Mouse (Mus musculus) layer of hippocampus, adult 2 months (tissue): ENCODE measurements around the gene Pkp3. TPM values are rescaled to one million over a fixed set of nuclear protein-coding genes. Genes with fewer than 3 reads are reported as not detected.

Source experiments
- DNase-seq, 2 experiments: peaks; one replicate each; pipeline ENCODE4 v3.0.0; 2022; ENCODE audit warnings: low spot score in 2 of 2
- H3K27ac ChIP-seq: fragments of 200-600 bp; 2 replicates; pipeline ENCODE4 v1.8.1; 2022
- H3K4me3 ChIP-seq: fragments of 200-600 bp; 2 replicates; pipeline ENCODE4 v1.8.1; 2022; ENCODE audit warnings: mild to moderate bottlenecking
- CTCF ChIP-seq: fragments of 200-600 bp; conservative IDR thresholded peaks from 2 replicates; pipeline ENCODE4 v1.8.1; 2022; ENCODE audit warnings: antibody characterized with exemption, mild to moderate bottlenecking, moderate library complexity
- total RNA-seq, 2 experiments: library from RNA; stranded (reverse); gene quantifications; 2 replicates each; pipeline ENCODE4 v1.2.3; 2021

Gene Pkp3
- total RNA-seq, 2 experiments from 2014 or later: not detected

DNA sequence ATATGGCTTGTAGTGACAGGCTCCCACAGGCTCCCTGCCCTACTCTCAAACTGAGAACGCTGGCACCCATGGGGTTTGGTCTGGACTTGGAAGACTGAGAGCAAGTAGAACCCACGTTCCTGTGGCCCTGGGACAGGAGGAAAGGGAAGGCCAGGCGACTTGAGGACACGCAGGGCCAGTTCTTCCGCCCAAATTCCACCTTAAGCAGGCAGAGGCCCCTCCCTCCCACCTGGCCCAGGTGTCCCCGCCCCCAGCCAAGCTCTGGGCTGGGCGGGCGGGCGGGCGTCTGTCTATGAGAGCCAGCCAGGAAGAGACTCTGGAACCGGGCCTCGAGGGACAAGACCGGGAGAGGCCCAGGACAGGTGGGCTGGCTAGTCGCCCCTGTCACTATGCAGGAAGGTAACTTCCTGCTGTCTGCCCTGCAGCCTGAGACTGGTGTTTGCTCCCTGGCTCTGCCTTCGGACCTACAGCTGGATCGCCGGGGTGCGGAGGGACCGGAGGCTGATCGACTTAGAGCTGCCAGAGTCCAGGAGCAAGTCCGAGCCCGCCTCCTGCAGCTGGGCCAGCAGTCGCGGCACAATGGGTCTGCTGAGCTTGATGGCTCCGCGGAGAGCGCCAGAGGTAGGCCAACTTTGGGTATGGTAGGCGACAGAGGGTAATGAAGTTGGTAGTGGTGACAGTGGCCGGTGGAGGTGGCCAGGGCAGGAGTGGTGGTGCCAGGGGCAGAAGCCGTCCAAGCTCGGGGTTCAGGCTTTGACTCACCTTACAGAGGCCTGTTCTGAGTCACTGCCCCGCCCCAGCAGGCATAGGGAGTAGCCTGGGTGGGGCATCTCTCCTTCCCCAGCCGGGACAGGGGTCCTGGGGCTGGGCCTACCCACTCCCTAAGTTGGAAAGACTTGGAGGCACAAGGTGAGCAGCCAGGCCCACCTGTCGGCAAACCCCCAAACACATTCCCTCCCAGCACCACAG is 1.7 kb downstream of the Pkp3 start:
- no peak overlapping the region for H3K27ac ChIP-seq
- H3K4me3 ChIP-seq: no peak overlapping the region
- no peak for DNase-seq
- TF ChIP-seq CTCF: no peak

DNA sequence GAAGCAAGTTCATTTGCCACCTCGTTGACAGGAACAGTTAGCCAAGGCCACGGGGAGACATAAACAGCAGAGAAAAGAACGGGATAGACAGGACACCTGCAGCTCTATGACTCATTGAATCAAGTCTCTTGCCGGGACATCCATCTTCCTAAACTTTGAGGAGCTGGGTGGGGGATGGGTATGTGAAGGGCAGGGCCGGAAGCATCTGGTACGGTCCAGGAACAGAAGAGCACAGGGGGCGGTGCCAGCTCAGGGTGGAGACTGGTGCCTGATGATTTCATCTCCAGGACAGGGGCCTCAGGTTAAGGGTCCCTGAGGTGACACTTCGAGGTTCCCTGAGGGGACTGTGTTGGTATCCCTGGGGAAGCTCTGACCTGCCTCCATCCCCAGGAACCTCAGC is 9.9 kb downstream of the Pkp3 start:
- TF ChIP-seq CTCF: no peak
- no peak for DNase-seq
- no peak overlapping the region for H3K27ac ChIP-seq
- no peak overlapping the region for H3K4me3 ChIP-seq

DNA sequence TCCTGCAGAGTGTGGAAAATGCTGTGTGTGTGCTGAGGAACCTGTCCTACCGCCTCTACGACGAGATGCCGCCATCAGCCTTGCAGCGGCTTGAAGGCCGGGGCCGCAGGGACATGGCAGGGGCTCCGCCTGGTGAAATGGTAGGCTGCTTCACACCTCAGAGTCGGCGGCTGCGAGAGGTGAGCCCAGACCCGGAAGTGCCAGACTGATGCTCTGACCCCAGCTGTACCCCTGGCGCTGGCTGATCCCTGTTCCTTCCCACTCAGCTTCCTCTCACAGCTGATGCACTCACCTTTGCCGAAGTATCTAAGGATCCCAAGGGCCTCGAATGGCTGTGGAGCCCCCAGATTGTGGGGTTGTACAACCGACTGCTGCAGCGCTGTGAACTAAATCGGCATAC is 10.5 kb downstream of the Pkp3 start:
- Histone ChIP-seq H3K27ac (no peak overlapping the region), H3K4me3 (no peak overlapping the region)
- no peak for TF ChIP-seq CTCF
- DNase-seq: no peak

DNA sequence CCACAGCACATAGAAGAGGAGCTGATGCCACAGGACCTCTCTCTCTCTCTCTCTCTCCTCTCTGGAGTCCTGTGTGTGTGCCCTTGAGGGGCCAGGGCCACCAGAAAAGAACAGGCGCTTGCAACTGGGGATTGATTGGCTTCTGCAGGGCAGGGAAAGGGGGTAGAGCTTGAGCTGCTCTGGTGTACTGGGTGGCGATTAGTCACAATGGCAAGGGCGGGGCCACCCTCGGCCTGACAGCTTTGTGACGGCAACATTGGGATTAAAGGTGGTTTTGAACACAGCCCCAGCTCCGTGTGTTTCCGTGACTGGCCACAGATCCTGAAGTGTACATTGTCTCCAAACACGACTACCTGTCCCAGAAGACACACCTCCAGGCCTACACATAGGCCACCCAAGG is 12.2 kb downstream of the Pkp3 start:
- no peak for DNase-seq
- H3K4me3 ChIP-seq: no peak overlapping the region
- no peak for TF ChIP-seq CTCF
- no peak overlapping the region for H3K27ac ChIP-seq

DNA sequence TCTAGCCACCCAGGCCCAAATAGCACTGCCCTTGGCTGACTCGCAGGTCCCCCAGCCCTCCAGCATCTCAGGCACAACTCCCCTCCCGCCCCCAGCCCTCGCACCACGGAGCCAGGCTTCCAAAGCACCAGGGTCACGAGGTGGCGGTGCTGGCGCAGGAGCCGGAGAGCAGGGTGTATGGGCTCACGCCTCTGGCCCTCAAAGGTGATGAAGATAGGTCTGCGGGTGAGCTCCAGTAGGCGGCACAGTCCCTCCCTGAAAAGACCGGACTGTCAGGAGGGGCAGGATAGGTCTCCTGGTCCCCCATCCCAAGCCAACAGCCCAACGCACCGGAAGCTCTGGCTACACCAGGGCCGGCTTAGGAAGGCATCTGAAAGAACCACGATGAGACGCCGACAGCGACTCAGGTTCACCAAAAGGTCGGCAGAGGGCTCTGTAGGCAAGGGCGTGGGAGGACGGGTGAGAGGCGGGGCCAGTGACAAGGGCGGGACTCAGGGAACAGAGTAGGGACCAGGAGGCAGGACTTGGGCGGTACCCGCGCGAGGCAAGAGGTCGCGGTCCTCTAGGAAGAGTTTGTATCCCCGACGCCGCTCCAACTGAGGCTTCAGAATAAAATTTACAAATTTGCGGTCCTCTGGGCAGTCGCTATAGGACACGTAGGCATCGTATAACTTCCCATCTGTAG is 14.2 kb downstream of the Pkp3 start:
- peak; percentile 68 for TF ChIP-seq CTCF
- peak overlapping the region; percentile 29; the same call in 1 of the 2 replicates for H3K4me3 ChIP-seq
- no peak overlapping the region for H3K27ac ChIP-seq
- peak in 1 of 2 experiments; percentile 43 for DNase-seq

- H3K27ac ChIP-seq: no peak overlapping the region
- no peak overlapping the region for H3K4me3 ChIP-seq
- DNase-seq: no peak
- TF ChIP-seq CTCF: no peak
Measured at GRCm38 (mm10) chr7:141093950-141094349, 15.9 kb downstream of the Pkp3 start.

DNA sequence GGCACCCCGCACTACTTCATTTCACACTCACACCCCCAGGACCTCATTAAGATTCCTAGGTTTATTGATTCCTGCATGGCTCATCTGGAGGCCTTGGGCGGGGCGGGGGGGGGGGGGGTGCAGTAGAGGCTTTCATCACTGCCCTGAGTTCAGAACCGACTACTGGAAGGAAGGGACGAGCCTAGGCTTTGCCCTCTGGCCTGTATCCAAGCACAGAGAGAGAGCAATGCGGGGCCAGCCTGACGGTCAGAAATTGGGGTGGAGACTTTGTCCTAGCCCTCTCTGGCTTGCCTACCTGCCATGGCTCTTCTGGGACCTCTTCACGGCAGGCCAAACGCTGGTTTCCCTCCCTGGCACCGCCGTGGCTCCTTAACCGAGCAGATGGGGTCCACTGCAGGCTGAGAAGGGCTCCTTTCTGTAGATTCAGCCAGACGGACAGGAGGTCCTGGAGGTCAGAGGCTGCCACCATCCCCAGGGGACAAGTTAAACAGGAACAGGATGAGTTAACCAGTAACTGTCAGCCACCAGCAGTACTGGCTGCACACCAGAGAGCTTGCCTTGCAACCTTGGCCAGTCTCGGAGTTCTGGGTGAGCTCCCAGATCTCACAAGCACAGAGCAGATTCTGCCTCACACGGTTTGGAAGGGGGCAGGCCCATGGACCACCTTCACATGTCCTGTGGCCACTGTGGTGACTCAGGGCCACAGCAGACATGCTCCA is 16.6 kb downstream of the Pkp3 start:
- TF ChIP-seq CTCF: no peak
- no peak for DNase-seq
- H3K4me3 ChIP-seq: no peak overlapping the region
- no peak overlapping the region for H3K27ac ChIP-seq

- no peak for TF ChIP-seq CTCF
- no peak for DNase-seq
- Histone ChIP-seq H3K4me3 (no peak overlapping the region), H3K27ac (no peak overlapping the region; the same call in 1 of the 2 replicates)
Measured at GRCm38 (mm10) chr7:141096021-141096420, 18.0 kb downstream of the Pkp3 start.

GRCm38 (mm10) chr7:141096649-141097056 is 18.6 kb downstream of the Pkp3 start:
- TF ChIP-seq CTCF: peak; percentile 31
- Histone ChIP-seq H3K27ac (0 out of 2 replicates have a peak overlapping the region, but pooled peaks have one; percentile 4), H3K4me3 (no peak overlapping the region)
- no peak for DNase-seq

GRCm38 (mm10) chr7:141097177-141097576 is 19.2 kb downstream of the Pkp3 start:
- Histone ChIP-seq H3K27ac (0 out of 2 replicates have a peak overlapping the region, but pooled peaks have one; percentile 4), H3K4me3 (no peak overlapping the region)
- TF ChIP-seq CTCF: no peak
- DNase-seq: no peak

DNA sequence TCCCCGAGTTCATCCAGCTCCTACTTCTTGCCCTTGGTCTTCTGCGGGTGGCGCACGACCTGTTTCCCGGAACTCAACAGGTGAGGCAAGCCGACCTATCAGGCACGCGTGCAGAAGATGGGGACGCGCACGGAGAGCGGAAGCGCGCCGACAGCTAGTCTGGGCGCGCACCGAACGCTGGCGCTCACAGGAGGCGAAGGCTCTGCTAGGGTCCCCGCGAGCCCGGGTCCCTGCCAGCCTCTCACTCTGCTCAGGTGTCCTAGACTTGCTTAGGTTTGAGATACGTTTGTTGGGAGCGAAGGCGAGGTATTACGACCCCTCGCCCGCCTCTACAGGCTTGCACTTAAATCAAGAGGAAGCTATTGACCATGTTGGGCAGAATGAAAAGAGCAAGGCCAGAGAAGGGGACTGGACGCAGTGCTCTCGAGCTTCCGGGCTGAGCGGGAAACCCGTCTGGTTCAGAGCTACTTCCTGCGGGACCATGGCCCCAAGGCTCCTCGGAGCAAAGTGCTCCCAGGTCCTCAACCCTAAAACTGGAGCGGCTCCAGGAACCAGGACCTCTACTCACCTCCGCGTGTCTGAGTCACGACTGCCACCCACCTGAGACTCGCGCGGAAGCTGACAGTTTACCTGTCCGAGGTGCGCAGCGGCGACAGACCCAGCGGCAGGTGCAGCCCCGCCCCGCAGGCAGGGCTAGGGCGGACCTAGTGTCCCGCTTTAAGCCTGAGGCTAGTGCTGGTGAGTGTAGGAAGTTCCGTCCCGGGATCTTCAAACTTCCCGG is 22.1 kb downstream of the Pkp3 start, which contains the start of gene Sigirr:
TSS of gene Sigirr (minus strand) at position 662 of the 781 bp plus-strand sequence.
- no peak for TF ChIP-seq CTCF

GRCm38 (mm10) chr7:141103161-141103560 is 25.1 kb downstream of the Pkp3 start:
- DNase-seq: no peak
- TF ChIP-seq CTCF: no peak
- H3K4me3 ChIP-seq: no peak overlapping the region
- no peak overlapping the region for H3K27ac ChIP-seq

More for the DNA sequence above, 22.1 kb downstream of the Pkp3 start, which contains the start of gene Sigirr:
- Histone ChIP-seq H3K27ac (peak within 1 kb of the TSS; percentile 61; the same call in 1 of the 2 replicates), H3K4me3 (peak within 1 kb of the TSS; percentile 60)
- peak in 1 of 2 experiments; percentile 32 for DNase-seq
